Mouse (Mus musculus): ENCODE measurements at regions not wholly inside any gene's neighbourhood (a gene's known extent, or its start where the extent isn't known, plus 50 kb on each side); places are given as distances from the start of the nearest gene placed in this dataset.

- no peak overlapping the region for H3K27ac ChIP-seq
- peaks cover 10% of the 10 kb centered on the region; the same call in 1 of the 2 replicates for H3K4me1 ChIP-seq
- no peaks in the 10 kb centered on the region for H3K9me3 ChIP-seq
- H3K9ac ChIP-seq: no peak overlapping the region
- ATAC-seq (replicated peaks): no peak
- WGBS: 39% methylated on average over 5 of the region's 5 CpGs
- H3K4me3 ChIP-seq: no peak overlapping the region
- no peaks in the 10 kb centered on the region for H3K36me3 ChIP-seq (replicated peaks)
- no peaks in the 10 kb centered on the region for H3K27me3 ChIP-seq (replicated peaks)
- no peak overlapping the region for H3K4me2 ChIP-seq
These were observed 196.7 kb downstream of the Opa1 start for GRCm38 (mm10) chr16:29775879-29776278.

DNA sequence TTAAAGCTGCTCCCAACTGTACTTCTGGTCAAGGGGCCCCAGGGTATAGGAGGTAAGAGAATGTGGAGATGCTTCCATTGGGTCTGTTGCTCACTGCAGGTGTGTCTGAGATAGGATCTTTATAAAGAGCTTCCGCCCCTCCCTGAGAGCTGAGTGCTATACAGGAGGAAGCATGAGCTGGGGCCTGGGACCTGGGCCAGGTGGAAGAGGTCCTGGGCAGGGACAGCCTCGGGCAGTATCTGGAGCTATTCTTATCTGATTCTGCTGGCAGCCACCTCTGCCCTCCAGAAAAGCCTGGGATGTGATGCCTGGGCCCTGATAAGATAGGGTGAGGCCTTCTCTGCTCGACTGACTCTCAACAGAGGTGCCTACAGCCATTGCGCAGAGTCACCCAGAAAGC is 203.3 kb downstream of the Opa1 start:
- ATAC-seq (replicated peaks): no peak
- no peak overlapping the region for H3K9ac ChIP-seq
- H3K9me3 ChIP-seq: no peaks in the 10 kb centered on the region
- no peaks in the 10 kb centered on the region for H3K27me3 ChIP-seq (replicated peaks)
- no peak overlapping the region for H3K27ac ChIP-seq
- 81% methylated on average over 4 of the region's 4 CpGs for WGBS
- H3K4me2 ChIP-seq: no peak overlapping the region
- no peaks in the 10 kb centered on the region for H3K36me3 ChIP-seq (replicated peaks)
- H3K4me3 ChIP-seq: no peak overlapping the region
- H3K4me1 ChIP-seq: no peaks in the 10 kb centered on the region

DNA sequence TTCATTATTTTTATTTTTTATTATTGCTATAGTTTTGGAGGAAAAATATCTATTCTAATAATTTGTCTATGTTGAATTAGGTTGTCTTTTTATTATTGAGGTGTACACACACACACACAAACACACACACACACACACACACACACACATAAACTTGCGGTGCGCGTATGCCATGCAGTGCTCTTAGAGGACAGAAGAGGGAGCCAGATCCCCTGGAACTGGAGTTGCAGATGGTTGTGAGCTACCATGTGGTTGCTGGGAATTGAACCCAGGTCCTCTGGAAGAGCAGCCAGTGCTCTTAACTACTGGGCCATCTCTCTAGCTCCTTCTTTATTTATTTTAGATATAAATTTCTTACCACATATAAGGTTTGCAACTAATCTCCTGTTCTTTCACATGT is 206.0 kb downstream of the Opa1 start:
- Histone ChIP-seq H3K27ac (no peak overlapping the region), H3K9me3 (no peaks in the 10 kb centered on the region), H3K27me3 (replicated peaks) (no peaks in the 10 kb centered on the region), H3K36me3 (replicated peaks) (no peaks in the 10 kb centered on the region), H3K4me2 (no peak overlapping the region), H3K4me3 (no peak overlapping the region), H3K4me1 (no peaks in the 10 kb centered on the region), H3K9ac (no peak overlapping the region)
- no peak for ATAC-seq (replicated peaks)
- WGBS: 100% methylated on average over 3 of the region's 3 CpGs

DNA sequence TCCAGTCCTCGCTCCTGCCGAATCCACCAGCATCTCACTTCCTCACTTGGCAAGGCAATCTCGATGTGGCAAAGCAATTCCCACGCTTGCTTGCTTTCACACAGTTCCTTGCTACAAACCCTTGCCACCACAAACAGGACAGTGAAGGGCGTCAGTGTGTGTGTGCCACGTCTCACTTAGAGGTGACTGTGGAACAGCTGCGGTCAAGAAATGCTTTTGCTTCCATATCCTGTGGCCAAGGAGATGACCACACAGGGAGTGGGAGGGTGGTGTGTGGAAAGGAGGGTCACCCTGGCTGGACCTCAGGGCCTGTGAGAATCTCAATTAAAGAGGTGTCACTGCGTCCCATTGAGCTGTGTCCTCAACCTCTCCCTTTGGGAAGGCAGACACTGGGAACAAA is 207.4 kb downstream of the Opa1 start:
- Histone ChIP-seq H3K9me3 (no peaks in the 10 kb centered on the region), H3K4me1 (no peaks in the 10 kb centered on the region), H3K36me3 (replicated peaks) (no peaks in the 10 kb centered on the region), H3K4me2 (no peak overlapping the region), H3K9ac (no peak overlapping the region), H3K4me3 (no peak overlapping the region), H3K27ac (no peak overlapping the region), H3K27me3 (replicated peaks) (no peaks in the 10 kb centered on the region)
- WGBS: 83% methylated on average over 8 of the region's 8 CpGs
- ATAC-seq (replicated peaks): no peak

DNA sequence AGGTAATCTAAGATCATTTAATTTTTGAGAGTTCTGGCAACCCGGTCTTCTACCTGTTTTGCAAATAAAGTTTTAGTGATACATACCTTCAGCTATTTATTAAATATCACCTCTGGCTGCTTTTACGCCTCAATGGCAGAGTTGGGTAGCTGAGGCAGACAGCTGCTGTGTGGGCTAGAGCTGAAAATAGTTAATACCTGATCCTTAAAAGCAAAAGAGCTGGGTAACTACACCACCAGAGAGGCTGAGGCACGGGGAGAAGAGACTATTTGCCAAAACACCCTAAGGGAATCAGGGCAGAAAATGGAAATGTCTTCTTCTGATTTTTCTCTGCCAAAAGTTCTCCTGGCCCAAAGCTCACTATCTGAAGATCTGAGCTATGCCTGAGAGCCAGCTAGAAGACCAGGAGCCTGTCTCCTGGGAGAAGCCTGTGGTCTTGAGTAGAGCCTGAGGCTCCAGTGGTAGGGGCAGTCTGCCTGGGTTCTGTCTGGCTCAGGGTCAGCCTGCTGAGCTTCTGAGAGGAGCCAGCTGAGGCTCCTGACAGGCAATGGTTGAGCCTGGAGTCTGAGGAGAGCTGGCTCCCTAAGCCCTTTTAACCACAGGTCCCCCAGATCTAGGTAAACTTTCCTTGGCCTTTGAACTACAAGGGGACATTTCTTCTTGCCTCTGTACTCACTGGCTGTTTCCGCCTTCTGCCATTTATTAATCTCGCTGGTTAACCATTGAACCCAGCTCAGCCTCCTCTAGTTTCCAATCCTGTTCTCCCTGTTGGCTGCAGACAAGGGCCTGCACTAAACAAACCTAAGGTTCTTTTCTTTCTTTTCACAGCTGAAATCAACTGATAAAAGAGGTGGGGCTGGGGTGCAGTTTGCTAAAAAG is 208.7 kb downstream of the Opa1 start:
- Histone ChIP-seq H3K27me3 (replicated peaks) (no peaks in the 10 kb centered on the region), H3K9ac (no peak overlapping the region), H3K4me1 (no peaks in the 10 kb centered on the region), H3K4me3 (no peak overlapping the region), H3K4me2 (no peak overlapping the region), H3K36me3 (replicated peaks) (no peaks in the 10 kb centered on the region), H3K9me3 (no peaks in the 10 kb centered on the region), H3K27ac (no peak overlapping the region)
- ATAC-seq (replicated peaks): no peak
- WGBS: 83% methylated on average over 5 of the region's 5 CpGs

- no peaks in the 10 kb centered on the region for H3K36me3 ChIP-seq (replicated peaks)
- H3K27ac ChIP-seq: no peak overlapping the region
- H3K4me1 ChIP-seq: no peaks in the 10 kb centered on the region
- H3K4me2 ChIP-seq: no peak overlapping the region
- no peaks in the 10 kb centered on the region for H3K27me3 ChIP-seq (replicated peaks)
- 93% methylated on average over 3 of the region's 3 CpGs for WGBS
- no peak overlapping the region for H3K9ac ChIP-seq
- ATAC-seq (replicated peaks): no peak
- no peaks in the 10 kb centered on the region for H3K9me3 ChIP-seq
- H3K4me3 ChIP-seq: no peak overlapping the region
These were observed 210.9 kb downstream of the Opa1 start for GRCm38 (mm10) chr16:29790064-29790463.

DNA sequence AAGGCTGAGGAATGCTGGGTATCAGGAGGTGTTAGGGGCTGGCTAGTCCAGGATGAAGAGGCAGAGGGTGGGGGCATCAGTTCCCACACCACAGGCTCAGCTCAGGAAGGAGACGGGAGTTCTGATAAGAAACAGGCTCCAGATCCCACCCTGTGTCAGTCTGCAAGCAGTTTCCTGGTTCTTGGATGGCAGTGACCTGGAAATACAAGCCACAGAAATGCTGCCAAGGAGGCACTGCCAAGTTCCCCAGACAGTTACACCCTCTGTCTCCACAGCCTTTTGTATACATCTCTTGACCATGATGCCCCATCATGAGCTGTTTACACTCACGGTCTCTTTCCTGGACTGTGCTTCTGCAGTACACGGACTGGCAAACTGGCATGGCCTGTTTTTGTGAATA is 220.1 kb downstream of the Opa1 start:
- no peaks in the 10 kb centered on the region for H3K36me3 ChIP-seq (replicated peaks)
- no peaks in the 10 kb centered on the region for H3K9me3 ChIP-seq
- no peak overlapping the region for H3K27ac ChIP-seq
- H3K4me2 ChIP-seq: no peak overlapping the region
- no peak for ATAC-seq (replicated peaks)
- H3K27me3 ChIP-seq (replicated peaks): peaks cover 8% of the 10 kb centered on the region; the same call in 1 of the 2 replicates
- 0 out of 2 replicates have a peak, but pooled peaks cover 3% of the 10 kb centered on the region for H3K4me1 ChIP-seq
- H3K4me3 ChIP-seq: no peak overlapping the region
- no peak overlapping the region for H3K9ac ChIP-seq
- WGBS: 67% methylated on average over 3 of the region's 3 CpGs

DNA sequence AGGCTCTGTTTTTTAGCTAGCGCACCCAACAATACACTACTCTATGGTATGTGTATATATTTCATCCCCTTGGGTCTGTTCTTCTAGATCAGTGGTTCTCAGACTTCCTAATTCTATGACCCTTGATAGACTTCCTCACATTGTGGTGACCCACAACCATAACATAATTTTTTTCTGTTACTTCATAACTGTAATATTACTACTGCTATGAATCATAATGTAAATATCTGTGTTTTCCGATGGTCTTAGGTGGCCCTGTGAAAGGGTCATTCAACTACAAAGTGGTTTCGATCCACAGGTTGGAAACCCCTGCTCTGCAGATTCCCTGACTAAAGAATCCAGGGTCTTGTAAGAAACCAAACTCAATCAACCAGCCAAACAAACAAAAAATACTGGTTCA is 220.8 kb downstream of the Opa1 start:
- peaks cover 8% of the 10 kb centered on the region; the same call in 1 of the 2 replicates for H3K27me3 ChIP-seq (replicated peaks)
- no peak for ATAC-seq (replicated peaks)

GRCm38 (mm10) chr16:29800457-29800856 is 221.3 kb downstream of the Opa1 start:
- Histone ChIP-seq H3K9me3 (no peaks in the 10 kb centered on the region), H3K4me1 (0 out of 2 replicates have a peak, but pooled peaks cover 3% of the 10 kb centered on the region), H3K4me3 (no peak overlapping the region), H3K27ac (no peak overlapping the region), H3K4me2 (no peak overlapping the region), H3K27me3 (replicated peaks) (peaks cover 8% of the 10 kb centered on the region; the same call in 1 of the 2 replicates), H3K36me3 (replicated peaks) (no peaks in the 10 kb centered on the region), H3K9ac (no peak overlapping the region)
- ATAC-seq (replicated peaks): no peak
- 5% methylated on average over 2 of the region's 2 CpGs for WGBS

More for the DNA sequence above, 220.8 kb downstream of the Opa1 start:
- Histone ChIP-seq H3K4me2 (no peak overlapping the region), H3K4me3 (no peak overlapping the region), H3K9me3 (no peaks in the 10 kb centered on the region), H3K27ac (no peak overlapping the region), H3K36me3 (replicated peaks) (no peaks in the 10 kb centered on the region), H3K4me1 (0 out of 2 replicates have a peak, but pooled peaks cover 3% of the 10 kb centered on the region), H3K9ac (no peak overlapping the region)
- 78% methylated on average over 3 of the region's 3 CpGs for WGBS

GRCm38 (mm10) chr16:29802085-29802484 is 223.0 kb downstream of the Opa1 start:
- 93% methylated on average over 7 of the region's 7 CpGs for WGBS
- H3K27me3 ChIP-seq (replicated peaks): peaks cover 4% of the 10 kb centered on the region; the same call in 1 of the 2 replicates

DNA sequence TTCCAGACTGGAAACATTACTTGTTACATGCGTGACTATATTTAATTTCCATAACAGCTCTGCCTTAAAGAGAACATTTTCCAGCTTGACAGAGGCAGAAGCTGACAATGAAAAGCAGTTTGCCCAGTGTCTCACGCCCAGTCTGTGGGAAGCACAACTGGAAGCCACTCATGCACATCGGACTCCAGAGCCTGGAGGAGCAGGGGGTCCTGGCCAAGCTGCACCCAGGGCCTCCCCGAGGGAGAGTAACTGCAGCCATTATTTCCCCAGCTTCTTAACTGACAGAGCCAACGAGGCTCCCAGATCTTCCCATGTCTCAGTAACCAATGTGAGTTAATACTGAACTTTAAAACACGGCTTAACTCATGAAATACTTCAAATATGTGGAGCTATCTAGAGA is 223.5 kb downstream of the Opa1 start:
- Histone ChIP-seq H3K4me3 (no peak overlapping the region), H3K9me3 (no peaks in the 10 kb centered on the region), H3K9ac (no peak overlapping the region), H3K36me3 (replicated peaks) (no peaks in the 10 kb centered on the region), H3K27ac (no peak overlapping the region), H3K4me2 (no peak overlapping the region), H3K27me3 (replicated peaks) (no peaks in the 10 kb centered on the region; the same call in 1 of the 2 replicates), H3K4me1 (no peaks in the 10 kb centered on the region)
- ATAC-seq (replicated peaks): no peak
- 51% methylated on average over 6 of the region's 6 CpGs for WGBS

More at GRCm38 (mm10) chr16:29802085-29802484, 223.0 kb downstream of the Opa1 start:
- no peak for ATAC-seq (replicated peaks)
- H3K4me1 ChIP-seq: 0 out of 2 replicates have a peak, but pooled peaks cover 3% of the 10 kb centered on the region
- no peak overlapping the region for H3K9ac ChIP-seq
- no peak overlapping the region for H3K4me2 ChIP-seq
- no peaks in the 10 kb centered on the region for H3K9me3 ChIP-seq
- H3K27ac ChIP-seq: no peak overlapping the region
- no peak overlapping the region for H3K4me3 ChIP-seq
- H3K36me3 ChIP-seq (replicated peaks): no peaks in the 10 kb centered on the region

DNA sequence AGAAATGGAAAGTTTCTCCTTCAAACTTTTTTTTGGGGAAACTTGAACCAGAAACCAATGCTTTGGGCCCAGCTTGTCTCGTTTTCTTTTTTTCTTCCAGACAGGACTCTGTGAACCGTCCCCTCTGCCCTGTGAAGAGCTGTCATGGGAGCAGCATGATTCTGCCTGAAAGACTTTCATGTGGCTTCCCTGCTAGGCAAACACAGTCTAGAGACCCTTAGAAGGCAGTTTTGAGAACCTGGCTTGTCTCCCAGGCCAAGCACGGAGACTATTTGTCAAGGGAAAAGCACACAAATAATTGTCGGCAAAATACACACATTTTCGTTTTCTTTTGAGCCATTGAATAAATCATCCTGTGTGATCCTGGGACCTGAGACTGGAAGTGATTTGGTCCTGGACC is 228.7 kb downstream of the Opa1 start:
- no peaks in the 10 kb centered on the region for H3K36me3 ChIP-seq (replicated peaks)
- peaks cover 2% of the 10 kb centered on the region for H3K27me3 ChIP-seq (replicated peaks)
- H3K9ac ChIP-seq: no peak overlapping the region
- peaks cover under 1% of the 10 kb centered on the region for H3K4me1 ChIP-seq
- H3K4me3 ChIP-seq: no peak overlapping the region
- no peaks in the 10 kb centered on the region for H3K9me3 ChIP-seq
- H3K4me2 ChIP-seq: no peak overlapping the region
- ATAC-seq (replicated peaks): no peak
- H3K27ac ChIP-seq: no peak overlapping the region
- WGBS: 68% methylated on average over 5 of the region's 5 CpGs

GRCm38 (mm10) chr16:29808851-29809250 is 229.7 kb downstream of the Opa1 start:
- no peaks in the 10 kb centered on the region for H3K36me3 ChIP-seq (replicated peaks)
- H3K9me3 ChIP-seq: no peaks in the 10 kb centered on the region
- H3K4me1 ChIP-seq: peaks cover 8% of the 10 kb centered on the region
- no peak overlapping the region for H3K4me3 ChIP-seq
- H3K9ac ChIP-seq: no peak overlapping the region
- H3K4me2 ChIP-seq: no peak overlapping the region
- no peak for ATAC-seq (replicated peaks)
- peaks cover 2% of the 10 kb centered on the region for H3K27me3 ChIP-seq (replicated peaks)
- no peak overlapping the region for H3K27ac ChIP-seq
- 52% methylated on average over 4 of the region's 4 CpGs for WGBS
